Mouse (Mus musculus): ENCODE results near the gene Fam83e.

Gene Fam83e

GRCm38 (mm10) chr7:45730727-45731431 is 9.9 kb downstream of the Fam83e start:
- peak; percentile 49 for DNase-seq (ENCODE audit: low read depth, low spot score)
- Histone ChIP-seq H3K27me3 (ENCODE audit: control insufficient read depth, insufficient read depth, low read length, poor library complexity, severe bottlenecking) (no peaks in the 10 kb centered on the region), H3K36me3 (ENCODE audit: control insufficient read depth, insufficient read depth, low read length, poor library complexity, severe bottlenecking) (no peaks in the 10 kb centered on the region)

GRCm38 (mm10) chr7:45733477-45733876 is 12.5 kb downstream of the Fam83e start:
- DNase-seq (ENCODE audit: low read depth, low spot score), result no peak
- Histone ChIP-seq H3K27me3 (ENCODE audit: control insufficient read depth, insufficient read depth, low read length, poor library complexity, severe bottlenecking) (no peaks in the 10 kb centered on the region), H3K36me3 (ENCODE audit: control insufficient read depth, insufficient read depth, low read length, poor library complexity, severe bottlenecking) (no peaks in the 10 kb centered on the region)

GRCm38 (mm10) chr7:45739162-45739763 is 18.3 kb downstream of the Fam83e start:
- Histone ChIP-seq H3K36me3 (ENCODE audit: control insufficient read depth, insufficient read depth, low read length, poor library complexity, severe bottlenecking) (no peaks in the 10 kb centered on the region), H3K27me3 (ENCODE audit: control insufficient read depth, insufficient read depth, low read length, poor library complexity, severe bottlenecking) (no peaks in the 10 kb centered on the region)
- peak; percentile 96 for DNase-seq (ENCODE audit: low read depth, low spot score)

- H3K27me3 ChIP-seq (ENCODE audit: control insufficient read depth, insufficient read depth, low read length, poor library complexity, severe bottlenecking), result no peaks in the 10 kb centered on the region
- no peaks in the 10 kb centered on the region for H3K36me3 ChIP-seq (ENCODE audit: control insufficient read depth, insufficient read depth, low read length, poor library complexity, severe bottlenecking)
- DNase-seq (ENCODE audit: low read depth, low spot score), result peak; percentile 36
These were observed 18.8 kb downstream of the Fam83e start for GRCm38 (mm10) chr7:45739820-45740219.

- Histone ChIP-seq H3K36me3 (ENCODE audit: control insufficient read depth, insufficient read depth, low read length, poor library complexity, severe bottlenecking) (no peaks in the 10 kb centered on the region), H3K27me3 (ENCODE audit: control insufficient read depth, insufficient read depth, low read length, poor library complexity, severe bottlenecking) (no peaks in the 10 kb centered on the region)
- peak; percentile 45 for DNase-seq (ENCODE audit: low read depth, low spot score)
These were observed 20.3 kb downstream of the Fam83e start for GRCm38 (mm10) chr7:45741308-45741707.

- Histone ChIP-seq H3K36me3 (ENCODE audit: control insufficient read depth, insufficient read depth, low read length, poor library complexity, severe bottlenecking) (no peaks in the 10 kb centered on the region), H3K27me3 (ENCODE audit: control insufficient read depth, insufficient read depth, low read length, poor library complexity, severe bottlenecking) (no peaks in the 10 kb centered on the region)
- DNase-seq (ENCODE audit: low read depth, low spot score), result peak; percentile 80
These were observed 20.8 kb downstream of the Fam83e start for GRCm38 (mm10) chr7:45741777-45742176.

DNA sequence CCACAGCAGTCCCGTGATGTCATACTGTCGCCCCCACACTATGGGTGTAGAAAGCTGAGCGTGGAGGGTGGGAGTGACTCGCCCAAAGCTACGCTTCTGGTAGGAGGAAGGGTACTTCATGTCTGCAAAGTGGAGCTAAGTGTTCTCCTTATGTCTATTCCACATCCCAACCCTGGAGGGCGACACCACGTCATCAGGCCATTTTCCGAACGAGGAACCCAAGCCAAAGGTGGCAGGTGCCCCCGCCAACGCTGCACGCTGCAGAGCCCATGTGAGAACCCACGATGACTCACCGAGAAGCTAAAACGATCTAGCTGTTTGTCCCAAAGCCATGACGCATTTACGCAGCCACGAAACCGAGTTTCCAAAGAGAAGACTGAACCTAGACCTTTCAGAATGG is 21.3 kb downstream of the Fam83e start:
- peak; percentile 70 for DNase-seq (ENCODE audit: low read depth, low spot score)
- Histone ChIP-seq H3K27me3 (ENCODE audit: control insufficient read depth, insufficient read depth, low read length, poor library complexity, severe bottlenecking) (no peaks in the 10 kb centered on the region), H3K36me3 (ENCODE audit: control insufficient read depth, insufficient read depth, low read length, poor library complexity, severe bottlenecking) (no peaks in the 10 kb centered on the region)

DNA sequence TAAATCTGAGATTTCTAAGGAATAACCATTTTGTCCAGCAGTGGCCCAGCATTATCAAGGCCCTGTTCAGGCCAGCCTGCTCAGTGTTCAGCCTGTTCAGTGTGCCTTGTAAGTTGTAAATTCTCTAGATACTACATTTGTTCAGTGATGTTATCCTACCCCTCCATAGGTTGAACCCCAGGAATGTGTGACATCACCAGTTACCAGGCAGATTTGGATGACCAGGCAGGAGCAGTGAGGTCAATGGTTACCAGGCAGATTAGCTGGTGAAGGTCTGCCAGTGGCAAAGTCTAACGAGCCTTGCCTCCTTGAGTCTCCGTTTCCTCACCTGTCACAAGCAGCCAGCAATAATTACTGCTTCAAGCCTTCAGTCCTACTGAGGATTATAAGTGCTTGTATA is 23.4 kb downstream of the Fam83e start:
- DNase-seq (ENCODE audit: low read depth, low spot score), result peak; percentile 79
- no peaks in the 10 kb centered on the region for H3K27me3 ChIP-seq (ENCODE audit: control insufficient read depth, insufficient read depth, low read length, poor library complexity, severe bottlenecking)
- no peaks in the 10 kb centered on the region for H3K36me3 ChIP-seq (ENCODE audit: control insufficient read depth, insufficient read depth, low read length, poor library complexity, severe bottlenecking)

DNA sequence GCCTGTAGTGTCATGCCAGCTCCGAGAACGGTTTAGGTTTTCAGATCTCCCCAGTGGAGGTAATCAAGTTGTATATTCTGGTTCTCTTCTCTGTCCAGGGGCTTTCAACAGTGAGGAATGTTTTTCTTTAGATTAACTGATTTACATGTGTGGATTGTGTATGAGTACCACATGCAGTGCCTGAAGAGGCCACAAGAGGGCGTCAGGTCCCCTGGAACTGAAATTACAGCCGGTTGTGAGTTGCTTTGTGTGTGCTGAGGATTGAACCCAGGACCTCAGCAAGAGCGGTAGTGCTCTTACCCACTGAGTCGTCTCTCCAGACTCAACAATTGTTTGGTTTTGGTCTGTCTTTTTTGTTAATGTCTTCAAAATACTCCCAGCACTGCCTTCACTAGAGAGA is 25.5 kb downstream of the Fam83e start:
- no peaks in the 10 kb centered on the region for H3K27me3 ChIP-seq (ENCODE audit: control insufficient read depth, insufficient read depth, low read length, poor library complexity, severe bottlenecking)
- no peaks in the 10 kb centered on the region for H3K36me3 ChIP-seq (ENCODE audit: control insufficient read depth, insufficient read depth, low read length, poor library complexity, severe bottlenecking)
- DNase-seq (ENCODE audit: low read depth, low spot score), result peak; percentile 43

DNA sequence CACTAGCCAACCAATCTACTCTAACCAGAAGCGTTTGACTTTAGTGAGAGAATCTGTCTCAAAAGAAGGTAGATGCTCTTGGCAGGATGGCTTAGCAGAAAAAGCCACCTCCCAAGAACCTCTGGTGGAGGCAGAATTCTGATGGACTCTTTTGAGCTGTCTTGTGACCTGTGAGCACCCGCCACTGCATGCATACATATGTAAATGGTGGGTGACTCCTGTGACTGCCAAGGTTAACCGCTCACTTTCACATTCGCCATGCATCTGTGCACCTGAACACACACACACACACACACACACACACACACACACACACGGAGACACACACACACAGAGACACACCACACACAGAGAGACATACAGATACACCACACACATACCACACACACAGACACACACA is 26.4 kb downstream of the Fam83e start:
- Histone ChIP-seq H3K27me3 (ENCODE audit: control insufficient read depth, insufficient read depth, low read length, poor library complexity, severe bottlenecking) (no peaks in the 10 kb centered on the region), H3K36me3 (ENCODE audit: control insufficient read depth, insufficient read depth, low read length, poor library complexity, severe bottlenecking) (no peaks in the 10 kb centered on the region)
- no peak for DNase-seq (ENCODE audit: low read depth, low spot score)

DNA sequence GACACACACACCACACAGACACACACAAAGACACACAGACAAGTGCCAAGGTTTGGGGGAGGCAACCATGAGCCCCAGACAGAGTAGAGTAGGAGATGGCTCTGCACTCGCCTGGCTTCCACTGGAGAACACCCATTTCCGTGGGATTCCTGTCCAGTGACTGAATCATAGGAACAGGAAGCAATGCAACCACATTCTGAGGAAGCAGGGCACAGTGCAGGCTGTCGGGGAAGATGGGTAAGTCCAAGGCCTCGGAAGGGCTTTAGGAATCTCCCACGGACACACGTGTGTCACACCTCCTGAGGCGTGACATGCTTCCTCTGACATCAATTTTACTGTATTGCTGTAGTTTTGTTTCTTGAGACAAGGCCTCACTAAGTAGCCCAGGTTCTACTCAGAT is 27.1 kb downstream of the Fam83e start:
- H3K36me3 ChIP-seq (ENCODE audit: control insufficient read depth, insufficient read depth, low read length, poor library complexity, severe bottlenecking), result no peaks in the 10 kb centered on the region
- no peak for DNase-seq (ENCODE audit: low read depth, low spot score)
- H3K27me3 ChIP-seq (ENCODE audit: control insufficient read depth, insufficient read depth, low read length, poor library complexity, severe bottlenecking), result no peaks in the 10 kb centered on the region

DNA sequence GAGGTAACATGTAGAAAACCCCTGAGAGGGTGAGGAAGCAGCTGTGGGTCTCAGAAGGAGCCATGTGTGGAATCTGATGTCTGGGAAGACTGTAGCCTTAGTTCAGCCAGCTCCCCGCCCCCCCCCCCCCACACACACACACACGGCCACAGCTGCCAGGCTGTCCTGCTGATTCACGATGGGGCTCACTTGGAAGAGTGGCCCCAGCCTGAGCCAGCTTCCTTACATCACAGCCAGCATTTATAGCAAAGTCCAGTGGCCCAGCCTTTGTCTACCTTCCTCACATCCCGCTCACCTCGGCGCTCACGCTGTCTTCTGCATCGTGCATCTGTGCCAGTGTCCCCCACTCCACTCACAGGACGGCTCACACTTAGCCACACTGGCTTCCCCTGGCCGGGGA is 28.4 kb downstream of the Fam83e start:
- no peaks in the 10 kb centered on the region for H3K36me3 ChIP-seq (ENCODE audit: control insufficient read depth, insufficient read depth, low read length, poor library complexity, severe bottlenecking)

GRCm38 (mm10) chr7:45750162-45750561 is 29.1 kb downstream of the Fam83e start:
- DNase-seq (ENCODE audit: low read depth, low spot score), result no peak
- H3K27me3 ChIP-seq (ENCODE audit: control insufficient read depth, insufficient read depth, low read length, poor library complexity, severe bottlenecking), result no peaks in the 10 kb centered on the region
- H3K36me3 ChIP-seq (ENCODE audit: control insufficient read depth, insufficient read depth, low read length, poor library complexity, severe bottlenecking), result no peaks in the 10 kb centered on the region

More for the DNA sequence above, 28.4 kb downstream of the Fam83e start:
- no peak for DNase-seq (ENCODE audit: low read depth, low spot score)
- no peaks in the 10 kb centered on the region for H3K27me3 ChIP-seq (ENCODE audit: control insufficient read depth, insufficient read depth, low read length, poor library complexity, severe bottlenecking)

- no peaks in the 10 kb centered on the region for H3K27me3 ChIP-seq (ENCODE audit: control insufficient read depth, insufficient read depth, low read length, poor library complexity, severe bottlenecking)
- no peak for DNase-seq (ENCODE audit: low read depth, low spot score)
- H3K36me3 ChIP-seq (ENCODE audit: control insufficient read depth, insufficient read depth, low read length, poor library complexity, severe bottlenecking), result no peaks in the 10 kb centered on the region
These were observed 34.7 kb downstream of the Fam83e start for GRCm38 (mm10) chr7:45755703-45756102.

GRCm38 (mm10) chr7:45759400-45759799 is 38.4 kb downstream of the Fam83e start:
- no peak for DNase-seq (ENCODE audit: low read depth, low spot score)
- Histone ChIP-seq H3K36me3 (ENCODE audit: control insufficient read depth, insufficient read depth, low read length, poor library complexity, severe bottlenecking) (no peaks in the 10 kb centered on the region), H3K27me3 (ENCODE audit: control insufficient read depth, insufficient read depth, low read length, poor library complexity, severe bottlenecking) (no peaks in the 10 kb centered on the region)

- DNase-seq (ENCODE audit: low read depth, low spot score), result no peak
- Histone ChIP-seq H3K36me3 (ENCODE audit: control insufficient read depth, insufficient read depth, low read length, poor library complexity, severe bottlenecking) (no peaks in the 10 kb centered on the region), H3K27me3 (ENCODE audit: control insufficient read depth, insufficient read depth, low read length, poor library complexity, severe bottlenecking) (no peaks in the 10 kb centered on the region)
These were observed 39.1 kb downstream of the Fam83e start for GRCm38 (mm10) chr7:45760151-45760550.
